Mouse (Mus musculus): ENCODE measurements around the gene Zrsr1.

- no peak for TF ChIP-seq CTCF (IDR thresholded peaks at IDR 0.05; ENCODE audit: insufficient read depth, low read depth, low read length)
- TF ChIP-seq POLR2A (IDR thresholded peaks at IDR 0.05; ENCODE audit: insufficient read depth, low read depth, low read length) = no peak
Measured at GRCm38 (mm10) chr11:23008824-23009200, 37.0 kb downstream of the Zrsr1 start.
